Mouse (Mus musculus): ENCODE measurements around the gene Idh1.

Idh1 gene

DNA sequence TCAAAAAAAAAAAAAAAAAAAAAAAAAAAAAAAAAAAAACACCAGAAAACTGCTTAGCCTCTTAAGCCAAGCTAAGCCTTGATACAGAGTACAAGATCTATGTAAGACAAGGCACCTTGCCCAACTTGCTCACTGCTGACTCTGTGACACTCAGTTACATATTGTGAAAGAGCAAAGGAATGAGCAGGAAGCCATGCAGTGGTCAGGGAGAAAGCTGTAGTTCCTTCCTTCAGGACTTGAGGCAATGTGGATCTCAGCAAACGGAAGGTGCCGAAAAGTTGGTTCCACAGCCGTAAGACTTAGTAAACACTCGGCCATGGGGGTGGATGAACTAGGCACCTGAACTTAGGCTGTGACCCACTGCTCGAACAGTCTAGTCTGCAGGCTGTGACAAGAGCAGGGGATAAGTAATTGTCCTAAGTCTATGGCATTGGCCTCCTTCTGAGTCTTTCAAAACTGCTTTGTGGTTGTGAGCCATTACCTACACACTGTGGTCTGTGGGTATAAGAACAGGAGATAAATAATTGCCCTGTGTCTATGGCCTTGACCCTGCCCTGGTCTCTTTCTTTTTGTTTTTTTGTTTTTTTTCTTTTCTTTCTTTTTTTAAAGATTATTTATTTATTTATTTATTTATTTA lies 72.6 kb downstream of the Idh1 start:
- DNase-seq (ENCODE audit: low spot score in 2 of 2), result no peak

DNA sequence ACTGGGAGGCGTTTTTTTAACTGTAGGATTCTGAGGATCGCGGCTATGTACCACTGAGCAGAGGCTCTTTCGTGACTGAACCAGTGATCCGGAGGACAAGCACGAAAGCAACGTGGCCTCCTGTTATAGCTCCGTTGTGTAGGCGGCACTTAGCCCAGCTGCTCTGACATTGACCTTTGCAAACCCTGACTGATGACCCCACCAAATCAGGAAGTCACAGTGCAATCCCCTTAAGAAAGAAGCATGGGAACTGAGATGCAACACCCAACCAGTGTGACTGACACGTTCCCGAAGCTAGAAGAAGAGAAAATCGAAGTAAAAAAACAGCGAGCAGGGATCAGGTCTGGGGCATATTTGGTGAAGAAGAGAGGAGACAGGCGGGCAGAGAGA lies 73.5 kb downstream of the Idh1 start:
- no peak for DNase-seq (ENCODE audit: low spot score in 2 of 2)

DNA sequence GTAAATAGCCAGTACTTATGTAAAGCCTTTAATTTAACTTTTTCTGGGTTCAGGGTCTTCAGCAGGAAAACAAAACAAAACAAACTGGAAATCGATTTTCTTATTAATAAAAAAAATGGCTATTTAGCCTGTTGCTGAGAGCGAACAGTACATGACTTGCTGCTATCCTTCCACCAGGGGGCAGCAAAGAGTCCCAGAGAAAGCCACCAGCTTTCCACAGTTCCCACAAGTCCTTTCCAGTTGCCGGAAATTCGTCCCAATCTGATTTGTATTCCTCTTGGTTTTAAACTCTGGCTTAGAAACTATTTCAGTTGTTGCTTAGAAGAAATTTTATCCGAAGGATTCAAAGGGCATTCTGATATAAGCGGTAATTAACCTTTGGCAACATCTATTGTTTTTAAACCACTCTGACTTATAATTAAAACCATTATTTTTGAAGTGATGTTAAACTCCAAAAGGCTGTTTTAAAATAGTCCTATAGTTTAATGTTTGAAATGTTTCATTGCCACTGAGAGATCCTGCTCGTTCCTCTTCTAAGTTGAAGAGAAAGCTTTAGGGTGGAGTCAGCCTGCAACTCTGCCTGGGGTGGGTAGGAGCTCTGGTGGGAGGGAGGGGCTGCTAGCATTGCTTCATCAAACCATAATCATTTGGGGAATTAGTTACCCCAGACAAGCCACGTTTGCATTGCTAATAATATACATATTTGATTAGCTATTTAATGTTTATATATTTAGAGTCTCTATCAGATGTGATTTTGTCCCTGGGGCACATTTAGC lies 74.1 kb downstream of the Idh1 start:
- DNase-seq (ENCODE audit: low spot score in 2 of 2), result peak; percentile 23 to 45

DNA sequence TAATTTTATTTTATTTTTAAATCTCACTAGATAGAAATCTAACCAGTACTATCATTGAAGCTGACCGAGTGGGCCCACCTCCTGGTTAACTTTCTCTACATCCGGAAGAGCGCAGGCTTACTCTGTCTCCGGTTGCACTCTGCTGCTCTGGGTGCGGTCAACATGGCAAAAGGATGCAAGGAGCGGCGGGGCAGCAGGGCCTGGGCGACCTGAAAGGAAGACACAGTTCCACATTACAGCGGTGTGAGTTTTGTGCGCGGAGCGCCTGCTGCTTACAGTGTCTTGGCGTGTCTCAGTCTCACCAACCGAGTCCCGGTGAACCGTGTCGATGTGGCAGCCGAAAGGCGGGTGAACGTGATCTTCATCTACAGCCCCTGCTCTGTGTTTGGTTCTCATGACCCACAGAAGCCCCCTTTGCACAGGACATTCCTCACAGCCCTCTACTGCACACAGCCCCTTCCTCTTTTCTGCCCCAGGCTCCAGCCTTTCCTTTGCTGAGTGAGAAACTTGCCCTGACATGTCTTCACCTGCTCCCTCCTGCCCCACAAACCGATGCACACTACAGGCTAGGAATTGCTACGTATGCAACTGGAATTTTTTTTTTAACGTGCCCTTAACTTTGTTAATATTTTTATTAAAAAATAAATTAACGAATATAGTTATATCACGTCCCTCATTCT lies 76.4 kb downstream of the Idh1 start:
- no peak for DNase-seq (ENCODE audit: low spot score in 2 of 2)

DNA sequence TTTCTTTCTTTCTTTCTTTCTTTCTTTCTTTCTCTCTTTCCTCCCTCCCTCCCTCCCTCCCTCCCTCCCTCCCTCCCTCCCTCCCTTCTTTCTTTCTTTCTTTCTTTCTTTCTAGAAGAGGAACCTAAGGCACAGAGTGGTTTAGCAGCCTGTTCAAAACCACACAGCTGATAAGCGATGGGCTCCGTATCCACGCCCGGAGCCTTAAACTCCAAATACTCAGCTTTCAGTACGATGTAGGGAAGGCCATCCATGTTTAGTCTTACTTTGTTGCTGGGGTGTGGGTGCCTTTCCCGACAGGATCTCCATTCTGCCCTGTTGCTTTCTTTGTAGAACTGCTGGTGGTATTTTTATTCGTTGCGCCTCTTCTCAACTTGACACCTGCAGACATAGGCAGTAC lies 77.1 kb downstream of the Idh1 start:
- DNase-seq (ENCODE audit: low spot score in 2 of 2), result no peak

All from right cerebral cortex, postnatal 36 days (tissue).